Mouse (Mus musculus): ENCODE results near the gene Hist1h3h. TPM values are rescaled to one million over a fixed set of nuclear protein-coding genes. Genes with fewer than 3 reads are reported as not detected.
"Not testable (repeated sequence)": the region's sequence is repeated elsewhere in the genome, so short reads cannot be mapped to it uniquely, and the experiment has no call there.

Gene Hist1h3h
- total and polyA plus RNA-seq, 2 experiments from 2014 or later = 1.8 to 1,437 TPM

DNA sequence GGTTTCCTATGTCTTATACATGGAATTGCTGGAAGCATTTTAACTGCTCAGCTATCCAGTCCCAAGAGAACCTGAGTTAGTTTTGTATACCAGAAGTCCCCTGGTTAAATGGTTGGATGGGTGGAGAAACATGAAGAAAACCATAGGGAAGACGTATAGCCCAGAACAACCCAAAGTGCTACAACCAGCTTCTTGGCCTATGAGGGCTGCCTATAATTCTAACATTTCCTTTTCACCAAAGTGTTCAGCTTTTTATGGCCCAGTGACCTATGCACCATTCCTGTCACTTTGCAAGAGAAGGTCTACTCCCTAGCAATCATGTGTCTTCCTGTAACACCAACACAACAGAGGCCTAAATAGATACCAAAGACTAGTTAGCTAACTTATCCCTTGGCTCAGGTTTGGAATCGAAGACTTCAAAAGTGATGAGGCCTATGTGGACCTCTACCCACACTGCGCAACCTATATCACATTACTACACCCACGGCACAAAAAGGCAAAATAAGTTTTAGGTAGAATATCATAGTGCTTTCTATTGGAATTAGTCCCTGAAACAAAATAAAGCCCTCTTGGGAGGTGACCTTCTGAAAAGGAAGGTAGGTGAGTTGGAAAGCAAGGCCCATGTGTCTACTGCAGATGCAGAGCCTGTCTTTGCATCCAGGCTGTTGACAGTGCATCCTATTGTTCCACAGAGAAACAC lies 1.1 kb downstream of the Hist1h3h start:
- Histone ChIP-seq H3K4me3 (ENCODE audit: low read depth, low read length) (peak overlapping the region; percentile 30), H3K9ac (replicated peaks; ENCODE audit: low read depth, low read length) (peak overlapping the region; percentile 51; the same call in 1 of the 2 replicates), H3K9me3 (replicated peaks; ENCODE audit: control insufficient read depth, low read length) (no peaks in the 10 kb centered on the region), H3K36me3 (replicated peaks; ENCODE audit: control insufficient read depth, insufficient read depth, low read length) (no peaks in the 10 kb centered on the region), H3K4me1 (ENCODE audit: control insufficient read depth, insufficient read depth) (peaks cover 21% of the 10 kb centered on the region), H3K27ac (ENCODE audit: low read depth) (peak overlapping the region; percentile 16; the same call in 1 of the 2 replicates), H3K4me2 (ENCODE audit: low read depth, low read length) (peak overlapping the region; percentile 54), H3K27me3 (ENCODE audit: control insufficient read depth, insufficient read depth, low read length) (no peaks in the 10 kb centered on the region)
- ATAC-seq (ENCODE audit: insufficient read depth, low read depth) (no peak), DNase-seq (ENCODE audit: low spot score) (no peak)
- WGBS = 75% methylated on average over 4 of the region's 4 CpGs
- TF ChIP-seq CTCF (IDR thresholded peaks at IDR 0.05; ENCODE audit: low read depth) = no peak
- no peak for TF ChIP-seq EP300 (IDR thresholded peaks at IDR 0.05; ENCODE audit: low read depth)

DNA sequence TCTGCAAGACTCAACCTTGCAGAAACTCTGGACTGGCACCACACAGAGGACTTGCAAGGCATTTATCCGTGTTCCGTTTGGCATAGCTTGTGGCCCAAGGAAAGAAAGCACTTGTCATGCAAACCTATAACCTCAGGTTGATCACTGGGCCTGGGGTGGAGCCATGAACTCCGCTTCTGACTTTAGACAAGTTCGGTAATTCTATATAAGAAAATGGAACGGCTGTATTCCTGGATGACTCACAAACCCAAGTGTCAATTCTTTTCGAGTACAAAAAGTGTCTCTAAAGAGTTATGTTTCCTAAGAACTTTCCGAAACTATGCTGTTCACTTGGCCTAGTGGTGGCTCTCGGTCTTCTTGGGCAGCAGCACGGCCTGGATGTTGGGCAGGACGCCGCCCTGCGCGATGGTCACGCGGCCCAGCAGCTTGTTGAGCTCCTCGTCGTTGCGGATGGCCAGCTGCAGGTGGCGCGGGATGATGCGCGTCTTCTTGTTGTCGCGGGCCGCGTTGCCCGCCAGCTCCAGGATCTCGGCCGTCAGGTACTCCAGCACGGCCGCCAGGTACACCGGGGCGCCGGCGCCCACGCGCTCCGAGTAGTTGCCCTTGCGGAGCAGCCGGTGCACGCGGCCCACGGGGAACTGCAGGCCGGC lies 3.8 kb downstream of the Hist1h3h start:
- not testable (repeated sequence) for H3K27me3 ChIP-seq (ENCODE audit: control insufficient read depth, insufficient read depth, low read length); DNase-seq (ENCODE audit: low spot score); H3K36me3 ChIP-seq (replicated peaks; ENCODE audit: control insufficient read depth, insufficient read depth, low read length); H3K9me3 ChIP-seq (replicated peaks; ENCODE audit: control insufficient read depth, low read length)
- 3% methylated on average over 17 of the region's 44 CpGs for WGBS
- Histone ChIP-seq H3K4me1 (ENCODE audit: control insufficient read depth, insufficient read depth) (peaks cover 14% of the 10 kb centered on the region; the same call in 1 of the 2 replicates), H3K4me3 (ENCODE audit: low read depth, low read length) (peak overlapping the region; percentile 47), H3K9ac (replicated peaks; ENCODE audit: low read depth, low read length) (0 out of 2 replicates have a peak overlapping the region, but pooled peaks have one; percentile 15), H3K4me2 (ENCODE audit: low read depth, low read length) (peak overlapping the region; percentile 66), H3K27ac (ENCODE audit: low read depth) (peak overlapping the region; percentile 77)
- peak; percentile 21; the same call in 1 of the 2 replicates for ATAC-seq (ENCODE audit: insufficient read depth, low read depth)

DNA sequence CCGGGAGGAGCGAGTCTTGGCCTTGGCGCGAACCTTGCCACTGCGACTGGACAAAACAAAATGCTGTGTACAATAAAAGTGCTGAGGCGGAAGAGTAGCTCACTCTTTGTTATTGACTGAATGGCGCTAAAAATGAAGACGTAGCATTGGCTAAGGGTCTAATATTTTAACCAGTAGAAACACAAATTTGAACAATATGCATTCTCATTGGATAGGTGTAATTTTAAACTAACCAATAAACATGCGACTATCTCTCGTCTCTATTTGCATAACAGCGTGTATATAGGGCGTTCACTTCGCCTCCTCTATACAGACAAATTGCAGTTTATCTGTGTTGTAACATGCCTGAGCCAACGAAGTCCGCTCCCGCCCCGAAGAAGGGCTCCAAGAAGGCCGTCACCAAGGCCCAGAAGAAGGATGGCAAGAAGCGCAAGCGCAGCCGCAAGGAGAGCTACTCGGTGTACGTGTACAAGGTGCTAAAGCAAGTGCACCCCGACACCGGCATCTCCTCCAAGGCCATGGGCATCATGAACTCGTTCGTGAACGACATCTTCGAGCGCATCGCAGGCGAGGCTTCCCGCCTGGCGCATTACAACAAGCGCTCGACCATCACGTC lies 4.4 kb downstream of the Hist1h3h start, which contains the start of gene Hist1h2bm:
Gene Hist1h2bm (plus strand): TSS at position 288 of the 616 bp plus-strand sequence.
- Histone ChIP-seq H3K4me3 (ENCODE audit: low read depth, low read length) (peak within 1 kb of the TSS; percentile 47), H3K4me2 (ENCODE audit: low read depth, low read length) (peak within 1 kb of the TSS; percentile 66), H3K27ac (ENCODE audit: low read depth) (peak within 1 kb of the TSS; percentile 77), H3K4me1 (ENCODE audit: control insufficient read depth, insufficient read depth) (peaks cover 14% of the 10 kb centered on the region; the same call in 1 of the 2 replicates), H3K9ac (replicated peaks; ENCODE audit: low read depth, low read length) (peak within 1 kb of the TSS; percentile 15; the same call in 1 of the 2 replicates)
- under 1% methylated on average over 36 of the region's 37 CpGs for WGBS
- ATAC-seq (ENCODE audit: insufficient read depth, low read depth) (peak; percentile 92), DNase-seq (ENCODE audit: low spot score) (peak; percentile 96)
- H3K27me3 ChIP-seq (ENCODE audit: control insufficient read depth, insufficient read depth, low read length); H3K36me3 ChIP-seq (replicated peaks; ENCODE audit: control insufficient read depth, insufficient read depth, low read length); H3K9me3 ChIP-seq (replicated peaks; ENCODE audit: control insufficient read depth, low read length): not testable (repeated sequence)

DNA sequence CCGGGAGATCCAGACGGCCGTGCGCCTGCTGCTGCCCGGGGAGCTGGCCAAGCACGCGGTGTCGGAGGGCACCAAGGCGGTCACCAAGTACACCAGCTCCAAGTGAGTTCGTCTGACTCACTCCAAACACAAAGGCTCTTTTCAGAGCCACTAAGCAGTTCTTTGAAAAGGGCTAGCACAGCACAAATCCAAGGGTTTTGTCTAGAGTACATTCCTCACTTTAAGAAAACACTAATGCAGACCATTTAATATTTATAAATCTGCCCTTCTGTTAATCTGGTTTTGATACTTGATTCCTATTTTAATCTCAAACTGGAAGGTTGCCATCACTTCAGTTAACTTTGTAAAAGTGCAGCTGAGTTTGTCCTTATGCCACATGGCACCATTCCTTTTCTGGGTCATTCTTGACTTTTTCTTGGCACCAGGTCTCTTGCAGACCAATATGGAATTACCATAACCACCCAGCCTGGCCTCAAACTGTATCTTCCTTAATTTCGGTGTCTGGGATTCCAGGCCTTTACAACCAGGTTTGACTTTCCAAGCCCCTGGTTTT lies 5.0 kb downstream of the Hist1h3h start:
- H3K9me3 ChIP-seq (replicated peaks; ENCODE audit: control insufficient read depth, low read length) = no peaks in the 10 kb centered on the region
- peak overlapping the region; percentile 77 for H3K27ac ChIP-seq (ENCODE audit: low read depth)
- peak overlapping the region; percentile 66 for H3K4me2 ChIP-seq (ENCODE audit: low read depth, low read length)
- peak overlapping the region; percentile 47 for H3K4me3 ChIP-seq (ENCODE audit: low read depth, low read length)
- H3K36me3 ChIP-seq (replicated peaks; ENCODE audit: control insufficient read depth, insufficient read depth, low read length) = no peaks in the 10 kb centered on the region
- H3K4me1 ChIP-seq (ENCODE audit: control insufficient read depth, insufficient read depth) = peaks cover 14% of the 10 kb centered on the region; the same call in 1 of the 2 replicates
- no peaks in the 10 kb centered on the region for H3K27me3 ChIP-seq (ENCODE audit: control insufficient read depth, insufficient read depth, low read length)
- DNase-seq (ENCODE audit: low spot score) (no peak), ATAC-seq (ENCODE audit: insufficient read depth, low read depth) (peak; percentile 21)
- WGBS = 6% methylated on average over 11 of the region's 11 CpGs
- TF ChIP-seq CTCF (IDR thresholded peaks at IDR 0.05; ENCODE audit: low read depth) = no peak
- no peak for TF ChIP-seq EP300 (IDR thresholded peaks at IDR 0.05; ENCODE audit: low read depth)
- no peak overlapping the region for H3K9ac ChIP-seq (replicated peaks; ENCODE audit: low read depth, low read length)

DNA sequence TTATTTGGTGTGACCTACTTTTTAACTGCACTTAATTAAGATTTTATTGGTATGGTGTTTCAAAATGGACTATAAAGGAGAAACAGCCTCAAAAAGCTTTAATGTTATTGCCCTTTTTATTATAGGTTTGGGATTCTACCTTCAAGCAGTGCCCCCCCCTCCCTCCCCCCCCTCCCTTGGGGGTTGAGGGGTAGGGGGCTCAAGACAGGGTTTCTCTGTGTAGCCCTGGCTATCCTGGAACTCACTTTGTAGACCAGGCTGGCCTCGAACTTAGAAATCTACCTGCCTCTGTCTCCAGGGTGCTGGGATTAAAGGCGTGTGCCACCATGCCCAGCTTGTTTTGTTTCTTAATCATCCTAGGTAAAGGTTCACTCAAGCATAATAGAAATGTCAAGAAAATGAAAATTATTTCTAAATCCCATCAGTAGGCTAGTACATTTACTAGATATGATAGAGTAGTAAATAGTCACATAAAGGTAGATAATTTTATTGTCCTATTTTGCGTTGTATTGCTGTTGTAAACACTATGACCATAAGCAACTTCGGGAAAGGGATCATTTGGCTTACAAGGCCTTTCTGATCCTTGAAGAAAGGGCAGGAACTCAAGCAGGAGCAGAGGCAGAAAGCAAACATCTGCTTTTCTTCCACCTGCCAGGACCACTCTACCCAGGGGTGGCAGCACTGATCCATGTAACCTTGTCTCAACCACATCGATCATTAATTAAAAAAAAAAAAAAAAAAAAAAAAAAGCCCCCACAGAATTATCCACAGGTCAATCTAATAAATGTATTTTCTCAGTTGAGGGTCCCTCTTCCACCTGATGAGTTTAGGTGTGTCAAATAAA lies 5.8 kb downstream of the Hist1h3h start:
- no peak for DNase-seq (ENCODE audit: low spot score)
- Histone ChIP-seq H3K4me1 (ENCODE audit: control insufficient read depth, insufficient read depth) (peaks cover 14% of the 10 kb centered on the region; the same call in 1 of the 2 replicates), H3K27ac (ENCODE audit: low read depth) (no peak overlapping the region), H3K4me2 (ENCODE audit: low read depth, low read length) (peak overlapping the region; percentile 66; the same call in 1 of the 2 replicates), H3K9me3 (replicated peaks; ENCODE audit: control insufficient read depth, low read length) (no peaks in the 10 kb centered on the region), H3K4me3 (ENCODE audit: low read depth, low read length) (no peak overlapping the region), H3K9ac (replicated peaks; ENCODE audit: low read depth, low read length) (no peak overlapping the region), H3K27me3 (ENCODE audit: control insufficient read depth, insufficient read depth, low read length) (no peaks in the 10 kb centered on the region), H3K36me3 (replicated peaks; ENCODE audit: control insufficient read depth, insufficient read depth, low read length) (no peaks in the 10 kb centered on the region)
- 46% methylated on average over 5 of the region's 5 CpGs for WGBS
- no peak for ATAC-seq (ENCODE audit: insufficient read depth, low read depth)
- TF ChIP-seq CTCF (IDR thresholded peaks at IDR 0.05; ENCODE audit: low read depth) (no peak), EP300 (IDR thresholded peaks at IDR 0.05; ENCODE audit: low read depth) (no peak)

Measured in heart, postnatal 0 days (tissue).